Mouse (Mus musculus) heart, adult 10 weeks (tissue): ENCODE results near the gene Npm1. TPM values are rescaled to one million over a fixed set of nuclear protein-coding genes. Genes with fewer than 3 reads are reported as not detected.

Experiments
- polyA plus RNA-seq: library from polyadenylated mRNA; stranded (reverse); fragments of 350-450 nt; fragmentation: Illumina TruSeq; extraction: RNeasy Lipid Tissue Mini Kit (QIAGEN cat#74804); gene quantifications from one replicate; pipeline ENCODE4 v1.2.3, GENCODE M21; 2014; ENCODE audit warnings: low read depth, low replicate concordance

The Npm1 gene
- 259 TPM for polyA plus RNA-seq

GRCm38 (mm10) chr11:33162998-33163506, at the start of gene Npm1:
Gene Npm1 (minus strand): TSS chr11:33163206.

GRCm38 (mm10) chr11:33203383-33204328, 40.6 kb upstream of the Npm1 start, which contains the start of gene Tlx3:
Gene Tlx3 (minus strand): TSS chr11:33203589.

GRCm38 (mm10) chr11:33147171-33147571, 15.8 kb downstream of the Npm1 start, which contains the start of gene Fgf18:
Gene Fgf18 (minus strand): TSS chr11:33147400.

Other genes with a start within 250 kb of the Npm1 start
- 3.6 TPM for gene Fgf18, start 15.8 kb downstream of the Npm1 start, polyA plus RNA-seq
- not detected for gene Tlx3, start 40.4 kb upstream of the Npm1 start, polyA plus RNA-seq
- not detected for gene Gm12117, start 113.5 kb upstream of the Npm1 start, polyA plus RNA-seq